Mouse (Mus musculus) urinary bladder, postnatal 25 days (tissue): ENCODE results near the gene Olfr161.
"Not testable (repeated sequence)": the region's sequence is repeated elsewhere in the genome, so short reads cannot be mapped to it uniquely, and the experiment has no call there.

Experiments
- DNase-seq: peaks from one replicate; pipeline ENCODE4 v3.0.0; 2022; ENCODE audit warnings: low spot score

The Olfr161 gene

DNA sequence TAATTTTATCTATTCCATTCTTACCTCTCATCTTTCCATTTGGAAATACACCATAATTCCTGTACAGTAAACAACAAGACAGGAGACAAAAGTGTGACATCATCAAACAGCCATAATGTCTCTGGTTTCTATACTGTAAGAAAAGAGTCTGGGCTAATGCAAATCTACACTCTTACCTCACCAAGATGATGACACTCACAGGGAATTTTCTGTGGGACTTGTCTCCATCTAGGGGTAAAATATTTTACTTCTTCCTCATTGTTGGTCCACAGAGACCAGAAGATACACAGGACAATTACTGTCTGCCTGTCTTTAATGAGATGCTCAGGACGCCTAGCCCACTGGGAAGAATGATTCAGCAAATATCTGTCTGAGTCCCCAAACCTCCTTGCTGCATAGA lies at the start of gene Olfr161:
Olfr161 (plus strand) TSS at position 352 of the 400 bp plus-strand sequence.
- no peak for DNase-seq

DNA sequence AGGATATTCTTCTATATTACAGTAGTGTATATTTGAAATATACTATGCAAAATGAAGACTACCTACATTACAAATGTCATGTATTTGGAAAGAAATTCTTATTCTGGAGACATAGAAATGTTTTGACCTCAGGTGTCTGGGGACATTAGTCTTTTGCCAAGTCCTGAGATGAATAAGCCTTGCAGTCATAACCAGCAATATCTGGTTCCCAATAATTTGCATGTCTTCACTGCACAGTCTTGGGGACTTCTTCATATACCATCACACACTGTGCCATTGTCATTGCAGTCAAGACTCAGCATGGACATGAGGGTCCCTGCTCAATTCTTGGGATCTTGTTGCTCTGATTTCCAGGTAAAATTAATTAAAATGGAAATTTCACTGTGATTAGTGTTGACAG lies 27.3 kb upstream of the Olfr161 start:
- no peak for DNase-seq

DNA sequence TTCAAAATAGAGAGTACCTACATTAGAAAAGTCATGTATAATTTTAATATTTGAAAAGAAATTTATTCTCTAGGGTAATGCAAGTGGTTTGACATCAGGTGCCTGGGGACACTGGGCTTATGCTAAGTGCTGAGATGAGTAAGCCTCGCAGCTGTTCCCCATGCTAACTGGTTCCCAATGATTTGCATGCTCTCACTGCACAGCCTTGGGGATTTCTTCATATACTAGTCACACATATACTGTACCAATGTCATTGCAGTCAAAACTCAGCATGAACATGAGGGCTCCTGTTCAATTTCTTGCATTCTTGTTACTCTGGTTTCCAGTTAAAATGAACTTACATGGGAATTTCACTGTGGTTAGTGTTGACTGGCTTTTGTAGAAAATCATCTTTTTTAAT lies 13.2 kb upstream of the Olfr161 start:
- DNase-seq = not testable (repeated sequence)

DNA sequence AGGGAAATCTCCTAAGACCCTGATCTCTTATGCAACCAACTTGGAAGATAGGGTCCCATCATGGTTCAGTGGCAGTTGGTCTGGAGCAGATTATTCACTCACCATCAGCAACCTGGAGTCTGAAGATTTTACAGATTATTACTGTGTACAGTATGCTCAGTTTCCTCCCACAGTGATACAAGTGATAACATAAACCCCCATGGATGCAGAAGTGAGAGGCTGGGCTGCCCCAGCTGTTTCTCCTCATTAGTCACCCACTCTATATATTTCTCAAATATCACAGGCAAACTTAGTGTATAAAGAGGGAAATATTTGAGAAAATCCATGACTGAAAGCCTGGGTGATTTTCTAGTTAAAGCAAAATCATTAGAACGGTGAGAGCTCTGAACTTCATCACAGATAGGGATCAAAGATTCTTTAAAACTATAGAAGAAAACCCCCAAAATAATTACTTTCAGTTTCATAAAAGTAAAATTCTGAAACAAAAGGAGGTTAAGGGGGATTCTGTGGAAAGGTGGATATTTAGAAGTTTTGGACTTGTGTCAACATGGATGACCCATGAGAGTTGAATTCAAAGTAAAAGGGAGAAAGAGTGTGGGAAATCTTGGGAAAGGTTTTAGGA lies 12.5 kb upstream of the Olfr161 start:
- DNase-seq = not testable (repeated sequence)

DNA sequence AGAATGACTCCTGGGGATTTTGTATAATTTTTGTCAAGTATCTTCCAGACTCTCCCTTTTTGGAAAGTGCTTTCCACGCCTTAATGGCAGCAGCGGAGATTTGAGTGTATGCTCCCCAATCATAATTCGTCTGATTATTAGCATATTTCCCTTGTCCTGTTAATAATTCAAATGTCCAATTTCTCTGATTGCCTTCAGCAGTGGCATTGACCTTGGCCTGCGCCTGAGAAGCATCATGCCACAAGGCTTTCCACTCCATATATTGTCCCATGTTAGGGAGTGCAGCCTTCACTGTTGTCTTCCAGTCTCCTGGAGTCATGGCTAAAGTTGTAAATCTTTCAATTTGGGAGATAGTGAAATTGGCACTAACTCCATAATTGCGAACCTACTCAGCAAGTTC lies 40.5 kb downstream of the Olfr161 start:
- not testable (repeated sequence) for DNase-seq

DNA sequence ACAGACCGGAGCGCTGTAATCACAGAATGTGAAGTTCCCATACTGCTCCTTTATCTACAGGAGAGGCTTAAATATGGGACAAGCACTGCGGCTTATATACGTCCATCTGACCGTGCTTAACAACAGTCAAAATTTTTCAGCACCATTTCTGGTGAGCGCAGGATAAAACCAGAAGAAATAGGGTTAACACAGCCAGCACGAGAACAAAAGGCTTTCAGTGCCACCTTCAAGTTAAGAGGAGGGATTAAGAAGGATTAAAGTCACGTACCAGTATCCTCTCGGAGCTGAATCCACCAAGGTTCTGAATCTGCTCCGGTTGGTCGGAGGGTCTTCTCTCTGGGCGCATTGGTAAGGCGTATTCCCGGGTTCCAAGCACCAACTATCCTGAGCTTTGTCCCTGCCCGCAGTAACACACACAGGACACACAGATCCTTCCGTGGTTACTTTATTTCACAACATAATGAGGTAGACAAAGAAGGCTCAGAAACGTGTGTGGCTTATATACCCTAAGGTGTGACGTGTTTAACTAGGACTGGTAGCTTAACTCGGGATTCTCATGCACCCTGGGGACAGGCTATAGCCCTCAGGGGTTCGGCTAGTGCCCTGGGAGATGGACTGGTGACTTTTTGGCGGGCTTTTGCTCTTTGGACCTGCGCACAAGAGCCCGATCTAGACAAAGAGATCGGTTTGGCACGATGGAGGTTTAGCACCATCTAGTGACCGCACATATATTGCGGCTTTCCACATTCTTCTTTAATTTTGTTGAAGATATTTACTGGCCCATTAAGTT lies 41.9 kb downstream of the Olfr161 start:
- DNase-seq = not testable (repeated sequence)
